Mouse (Mus musculus) right cerebral cortex, adult 2 months (tissue): ENCODE measurements around the gene Gm11555.
"Not testable (repeated sequence)": the region's sequence is repeated elsewhere in the genome, so short reads cannot be mapped to it uniquely, and the experiment has no call there.

Experiments used
- DNase-seq, 2 experiments: peaks; one replicate each; pipeline ENCODE4 v3.0.0; 2021 to 2022; ENCODE audit warnings: low spot score in 2 of 2

Gm11555 gene

DNA sequence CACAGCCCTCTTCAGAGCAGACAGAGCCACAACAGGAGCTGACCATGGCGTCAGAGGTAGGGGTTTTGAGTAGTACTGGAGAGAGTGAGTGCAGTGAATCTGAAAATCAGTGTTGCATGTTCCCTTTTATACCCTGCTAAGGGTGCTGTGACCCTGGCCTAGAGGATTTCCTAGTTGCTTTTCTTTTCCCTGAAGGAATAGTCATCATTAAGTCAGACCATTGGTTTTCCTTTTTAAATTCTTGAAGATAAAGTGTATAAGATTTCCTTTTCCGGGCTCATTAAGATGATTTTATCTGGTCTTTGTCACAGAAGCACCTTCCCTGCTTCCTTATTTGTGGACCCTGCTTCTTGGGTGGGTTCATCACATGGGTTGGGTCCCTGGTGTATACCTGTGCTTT is at the start of gene Gm11555:
TSS of gene Gm11555 (minus strand) at position 101 of the 400 bp plus-strand sequence.
- no peak for DNase-seq

DNA sequence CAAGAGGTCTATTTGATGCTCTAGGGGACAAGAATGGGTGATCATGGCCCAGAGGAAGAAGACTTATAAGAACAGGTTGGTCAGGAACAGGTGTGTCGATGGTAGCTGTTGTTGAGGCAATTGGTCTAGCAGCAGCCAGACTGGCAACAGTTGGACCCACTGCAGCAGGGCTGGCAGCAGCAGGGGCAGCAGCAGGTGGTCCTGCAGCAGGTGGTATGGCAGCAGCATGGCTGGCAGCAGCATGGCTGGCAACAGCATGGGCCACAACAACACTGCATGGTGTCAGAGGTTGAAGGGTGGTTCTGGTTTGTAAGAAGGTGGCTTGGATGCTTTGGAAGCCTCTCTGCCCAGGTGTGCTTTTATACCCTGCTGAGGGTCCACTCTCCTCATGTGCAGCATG is 40.4 kb upstream of the Gm11555 start, which contains the start of gene Gm14190:
TSS of gene Gm14190 (minus strand) at position 278 of the 400 bp plus-strand sequence.
- no peak for DNase-seq

DNA sequence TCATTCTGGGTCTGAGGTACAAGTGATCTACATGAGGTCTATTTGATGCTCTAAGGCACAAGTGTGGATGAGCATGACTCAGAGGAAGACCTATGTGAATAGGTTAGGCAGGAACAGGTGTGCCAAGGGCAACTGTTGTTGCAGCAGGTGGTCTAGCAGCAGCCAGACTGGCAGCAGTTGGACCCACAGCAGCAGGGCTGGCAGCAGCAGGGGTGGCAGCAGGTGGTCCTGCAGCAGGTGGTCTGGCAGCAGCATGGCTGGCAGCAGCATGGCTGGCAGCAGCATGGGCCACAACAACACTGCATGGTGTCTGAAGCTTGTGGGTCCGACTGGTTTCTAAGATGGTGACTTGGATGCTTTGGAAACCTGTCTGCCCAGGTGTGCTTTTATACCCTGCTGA is 35.2 kb upstream of the Gm11555 start:
- DNase-seq = not testable (repeated sequence)

DNA sequence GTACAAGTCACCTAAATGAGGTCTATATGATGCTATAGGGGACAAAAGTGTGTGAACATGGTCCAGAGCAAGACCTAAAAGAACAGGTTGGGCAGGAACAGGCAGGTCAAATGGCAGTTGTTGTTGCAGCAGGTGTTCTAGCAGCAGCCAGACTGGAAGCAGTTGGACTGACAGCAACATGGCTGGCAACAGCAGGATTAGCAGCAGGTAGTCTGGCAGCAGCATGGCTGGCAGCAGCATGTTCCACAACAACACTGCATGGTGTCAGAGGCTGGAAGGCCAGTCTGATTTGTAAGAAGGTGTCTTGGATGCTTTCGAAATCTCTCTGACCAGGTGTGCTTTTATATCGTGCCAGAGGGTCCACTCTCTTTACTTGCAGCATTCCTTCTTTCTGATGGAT is 33.4 kb upstream of the Gm11555 start:
- DNase-seq = no peak

DNA sequence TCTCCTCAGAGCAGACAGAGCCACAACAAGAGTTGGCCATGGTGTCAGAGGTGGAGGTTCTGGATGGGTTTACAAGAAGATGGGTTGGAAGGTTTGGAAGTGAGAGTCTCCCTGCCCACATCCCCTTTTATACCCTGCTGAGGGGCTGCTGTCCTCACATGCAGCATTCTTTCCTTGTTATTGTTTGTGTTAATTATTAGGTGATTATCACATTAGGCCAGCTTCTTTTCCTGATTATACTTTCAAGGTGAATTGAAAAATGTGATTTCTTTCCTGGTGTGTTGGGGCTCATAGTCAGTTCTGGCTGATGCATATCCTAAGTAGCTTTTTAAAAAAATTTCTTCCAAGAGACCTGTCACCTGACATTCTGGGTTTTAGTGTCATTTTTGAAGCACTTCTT is 15.8 kb upstream of the Gm11555 start, which contains the start of gene Krtap4-6:
TSS of gene Krtap4-6 (minus strand) at position 101 of the 400 bp plus-strand sequence.
- no peak for DNase-seq

DNA sequence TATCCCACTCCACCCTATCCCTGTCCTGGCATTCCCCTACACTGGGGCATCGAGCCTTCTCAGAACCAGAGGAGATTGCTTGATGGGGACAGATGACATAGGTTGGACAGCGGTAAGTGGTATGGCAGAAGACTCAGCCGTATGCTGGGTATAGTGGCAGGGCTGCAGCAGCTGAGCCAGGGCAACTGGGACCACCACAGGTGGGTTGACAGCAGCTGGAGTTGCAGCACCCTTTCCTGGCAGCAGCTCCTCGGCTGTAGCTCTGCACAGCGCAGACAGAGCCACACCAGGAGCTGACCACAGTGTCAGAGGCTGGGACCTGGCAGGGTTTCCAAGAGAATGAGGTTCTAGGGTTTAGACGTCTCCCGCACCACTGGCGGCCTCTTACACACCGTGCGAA is 12.8 kb upstream of the Gm11555 start:
- DNase-seq = no peak

DNA sequence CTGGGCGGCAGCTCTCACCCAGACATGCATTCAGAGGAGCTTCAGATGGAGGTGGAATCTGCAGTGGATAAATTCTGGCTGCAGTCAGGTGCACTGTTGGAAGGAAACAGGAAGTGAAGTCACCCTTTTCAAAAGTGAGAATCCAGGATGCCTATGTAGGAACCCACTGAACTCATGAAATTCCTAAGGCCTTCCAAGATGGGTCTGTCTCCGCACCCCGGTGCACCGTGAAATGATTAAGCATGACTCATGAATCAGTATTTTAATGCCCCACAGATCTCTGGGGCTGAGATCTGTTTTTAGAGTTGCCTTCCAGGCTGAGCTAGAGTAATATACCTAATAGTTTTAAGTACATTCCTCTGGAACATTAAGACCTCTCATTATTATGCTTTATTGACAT is 9.2 kb upstream of the Gm11555 start:
- DNase-seq = no peak

DNA sequence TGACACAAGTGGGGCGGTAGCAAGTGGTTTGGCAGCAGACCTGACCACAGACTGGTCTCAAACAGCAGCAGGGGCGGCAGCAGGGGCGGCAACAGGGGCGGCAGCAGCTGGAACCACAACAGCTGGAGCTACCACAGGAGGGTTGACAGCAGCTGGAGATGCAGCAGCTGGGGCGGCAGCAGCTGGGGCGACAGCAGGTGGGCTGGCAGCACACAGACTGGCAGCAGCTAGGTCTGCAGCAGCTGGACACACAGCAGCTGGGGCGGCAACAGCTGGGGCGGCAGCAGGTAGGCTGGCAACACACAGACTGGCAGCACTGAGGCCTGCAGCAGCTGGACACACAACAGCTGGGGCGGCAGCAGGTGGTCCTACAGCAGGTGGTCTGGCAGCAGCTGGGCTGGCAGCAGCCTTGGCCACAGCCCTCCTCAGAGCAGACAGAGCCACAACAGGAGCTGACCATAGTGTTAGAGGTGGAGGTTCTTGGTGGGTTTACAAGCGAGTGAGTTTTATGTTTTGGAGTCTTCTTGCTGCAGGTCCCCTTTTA is 8.5 kb upstream of the Gm11555 start, which contains the start of gene Gm11563:
TSS of gene Gm11563 (minus strand) at position 494 of the 544 bp plus-strand sequence.
- DNase-seq = not testable (repeated sequence)

DNA sequence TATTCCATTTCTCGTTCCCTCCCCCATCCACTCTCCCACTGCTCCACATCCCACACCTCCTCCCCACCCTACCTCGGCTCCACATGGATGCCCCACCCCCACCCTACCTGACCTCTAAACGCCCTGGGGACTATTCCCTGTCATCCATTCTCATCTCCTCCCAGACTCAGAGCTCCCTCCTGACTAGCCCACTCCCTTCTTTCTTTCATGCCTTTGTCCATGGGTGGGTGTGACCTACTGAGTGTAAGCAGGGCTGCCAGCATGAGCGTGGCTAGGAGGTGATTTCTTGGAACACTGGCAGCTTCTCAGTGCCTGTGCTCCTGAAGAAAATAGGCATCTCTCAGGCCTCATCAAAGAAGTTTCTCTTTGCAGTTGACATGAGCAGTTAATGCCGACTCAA is 7.0 kb upstream of the Gm11555 start:
- no peak for DNase-seq

DNA sequence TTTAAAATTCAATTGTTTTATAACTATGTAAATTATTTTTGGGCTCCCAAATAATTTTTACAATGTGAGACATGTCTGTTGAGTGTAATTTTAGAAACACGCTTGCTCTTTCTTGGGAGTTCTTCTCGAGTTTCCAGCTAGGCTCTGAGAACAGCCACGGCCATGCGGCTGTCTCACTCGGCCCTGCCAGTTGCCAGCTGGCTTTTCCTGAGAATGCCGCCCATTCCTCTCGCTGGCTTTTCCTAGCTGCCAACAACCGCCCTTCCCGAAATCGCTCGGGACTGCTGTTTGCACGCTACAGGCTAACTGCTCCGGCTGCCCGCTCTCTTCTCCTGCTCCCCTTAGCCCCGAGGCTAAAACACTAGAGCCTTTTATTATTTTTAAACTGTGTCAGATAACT is 3.6 kb downstream of the Gm11555 start:
- peak; percentile 13 to 19 for DNase-seq

DNA sequence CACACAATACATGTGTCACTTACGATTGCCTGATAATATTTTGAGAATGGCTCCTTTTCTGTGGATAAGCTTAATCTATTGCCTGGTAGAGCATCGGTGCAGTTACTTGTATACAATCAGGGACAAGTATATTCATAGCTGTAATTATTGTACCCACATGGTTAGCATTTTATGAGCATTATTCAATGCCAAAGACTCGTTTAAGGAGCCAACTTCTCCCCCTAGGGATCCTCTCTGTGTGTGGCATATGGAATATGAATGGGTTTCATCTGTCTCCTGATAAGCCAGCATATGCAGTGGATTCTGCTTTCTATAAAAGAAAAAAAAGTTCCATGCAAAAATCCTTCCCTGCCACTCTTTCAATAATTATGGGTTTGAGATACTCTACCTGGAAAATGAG is 5.7 kb downstream of the Gm11555 start:
- DNase-seq = no peak

DNA sequence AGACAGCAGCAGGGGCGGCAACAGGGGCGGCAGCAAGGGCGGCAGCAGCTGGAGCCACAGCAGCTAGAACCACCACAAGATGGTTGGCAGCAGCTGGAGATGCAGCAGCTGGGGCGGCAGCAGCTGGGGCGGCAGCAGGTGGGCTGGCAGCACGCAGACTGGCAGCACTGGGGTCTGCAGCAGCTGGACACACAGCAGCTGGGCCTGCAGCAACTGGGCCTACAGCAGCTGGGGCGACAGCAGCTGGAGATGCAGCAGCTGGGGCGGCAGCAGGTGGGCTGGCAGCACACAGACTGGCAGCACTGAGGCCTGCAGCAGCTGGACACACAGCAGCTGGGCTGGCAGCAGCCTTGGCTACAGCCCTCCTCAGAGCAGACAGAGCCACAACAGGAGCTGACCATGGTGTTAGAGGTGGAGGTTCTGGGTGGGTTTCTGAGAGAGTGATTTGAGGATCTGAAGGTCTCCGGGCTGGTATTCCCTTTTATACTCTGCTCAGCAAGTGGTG is 6.3 kb downstream of the Gm11555 start, which contains the start of gene Krtap4-7:
TSS of gene Krtap4-7 (minus strand) at position 455 of the 505 bp plus-strand sequence.
- not testable (repeated sequence) for DNase-seq

DNA sequence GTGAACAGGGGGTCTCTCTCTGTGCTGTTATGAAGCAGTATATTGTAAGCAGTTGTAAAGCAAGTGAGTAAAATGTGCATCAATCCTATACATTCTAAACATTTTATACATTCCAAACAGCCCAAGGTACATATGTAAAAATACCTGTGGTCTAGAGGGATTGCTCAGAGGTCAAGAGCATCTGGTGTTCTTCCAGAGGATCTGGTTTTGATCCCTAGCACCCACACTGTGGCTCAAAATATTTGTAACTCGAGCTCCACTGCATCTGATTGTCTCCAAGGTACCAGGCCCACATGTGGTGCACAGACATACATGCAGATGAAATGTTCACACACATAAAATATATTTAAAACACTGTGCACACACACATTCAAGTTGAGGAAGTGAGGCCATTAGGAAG is 9.1 kb downstream of the Gm11555 start:
- DNase-seq = no peak

DNA sequence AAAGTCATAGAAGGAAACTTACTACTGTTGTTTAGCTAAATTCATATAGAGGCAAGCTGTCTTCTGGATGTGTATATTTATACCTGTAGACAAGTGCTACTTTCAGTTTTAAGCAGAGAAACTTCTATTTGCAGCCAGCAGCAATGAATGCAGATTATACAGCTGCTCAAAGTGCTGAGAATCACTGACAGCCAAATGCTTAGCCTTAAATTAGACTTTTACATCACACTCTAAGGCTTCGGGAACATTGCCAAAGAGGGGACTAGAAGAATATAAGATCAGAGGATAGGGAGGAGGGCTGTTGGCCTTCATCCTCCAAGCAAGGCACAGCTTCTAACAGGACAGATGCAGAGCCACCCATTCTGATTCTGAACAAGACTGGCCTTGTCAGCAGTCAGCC is 12.9 kb downstream of the Gm11555 start:
- DNase-seq = no peak

DNA sequence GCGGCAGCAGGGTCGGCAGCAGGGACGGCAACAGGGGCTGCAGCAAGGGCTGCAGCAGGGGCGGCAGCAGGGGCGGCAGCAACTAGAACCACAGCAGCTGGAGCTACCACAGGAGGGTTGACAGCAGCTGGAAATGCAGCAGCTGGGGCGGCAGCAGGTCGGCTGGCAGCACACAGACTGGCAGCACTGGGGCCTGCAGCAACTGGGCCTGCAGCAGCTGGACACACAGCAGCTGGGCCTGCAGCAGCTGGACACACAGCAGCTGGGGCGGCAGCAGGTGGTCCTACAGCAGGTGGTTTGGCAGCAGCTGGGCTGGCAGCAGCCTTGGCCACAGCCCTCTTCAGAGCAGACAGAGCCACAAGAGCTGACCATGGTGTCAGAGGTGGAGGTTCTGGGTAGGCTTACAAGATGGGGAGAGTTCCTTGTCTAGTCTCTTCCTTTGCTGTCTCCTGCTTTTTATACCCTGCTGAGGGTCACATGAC is 15.3 kb downstream of the Gm11555 start, which contains the start of gene Krtap4-2:
TSS of gene Krtap4-2 (minus strand) at position 432 of the 482 bp plus-strand sequence.
- DNase-seq = no peak

DNA sequence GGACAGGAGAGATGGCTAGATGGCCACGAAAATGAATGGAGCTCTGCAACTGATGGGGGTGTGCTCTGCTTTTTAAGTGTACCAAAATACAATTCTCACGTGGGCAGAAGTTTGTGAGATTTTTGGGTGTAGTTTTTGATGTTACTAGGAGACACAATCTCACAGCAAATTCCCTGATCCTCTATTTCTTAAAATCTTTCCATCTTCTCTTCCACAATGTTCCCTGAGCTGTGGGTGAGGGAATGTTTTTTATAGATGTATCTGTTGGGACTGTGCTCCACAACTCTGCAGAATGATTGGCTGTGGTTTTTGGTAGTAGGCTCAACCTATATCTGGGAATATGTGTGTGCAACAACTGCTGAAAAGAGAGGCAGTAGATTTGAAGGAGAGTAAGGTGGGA is 16.7 kb downstream of the Gm11555 start:
- DNase-seq = peak in 1 of 2 experiments; percentile 15

DNA sequence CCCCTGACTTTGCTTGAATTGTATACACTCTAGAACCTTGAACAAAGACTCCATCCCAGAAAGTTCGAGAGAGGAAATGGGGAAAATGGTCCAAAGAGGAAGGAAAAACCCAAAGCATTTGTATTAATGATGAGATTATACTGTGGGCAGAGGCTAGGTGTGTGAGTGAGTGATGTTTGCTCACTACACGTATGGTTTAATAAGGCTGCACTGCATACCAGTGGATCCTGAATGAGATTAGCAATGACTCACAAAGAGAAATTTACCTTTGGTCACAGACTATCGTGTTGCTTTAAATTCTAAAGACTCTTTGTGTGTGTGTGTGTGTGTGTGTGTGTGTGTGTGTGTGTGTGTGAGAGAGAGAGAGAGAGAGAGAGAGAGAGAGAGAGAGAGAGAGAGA is 19.1 kb downstream of the Gm11555 start:
- no peak for DNase-seq

DNA sequence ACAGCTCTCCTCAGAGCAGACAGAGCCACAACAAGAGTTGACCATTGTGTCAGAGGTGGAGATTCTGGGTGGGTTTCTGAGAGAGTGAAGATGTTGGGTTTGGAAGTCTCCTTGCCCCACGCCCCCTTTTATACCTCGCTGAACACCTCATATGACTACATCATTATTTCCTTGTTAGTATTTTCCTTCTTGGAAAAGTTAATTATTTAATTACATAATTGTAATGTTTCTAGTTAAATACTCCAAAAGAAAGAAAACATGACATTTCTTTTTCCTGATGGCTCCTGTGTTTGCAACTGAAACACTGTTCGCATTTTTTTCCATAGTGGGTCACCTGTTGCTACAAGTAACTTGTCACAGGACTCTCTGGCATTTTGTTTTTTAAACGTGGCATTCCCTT is 21.9 kb downstream of the Gm11555 start, which contains the start of gene Krtap4-1:
TSS of gene Krtap4-1 (minus strand) at position 101 of the 400 bp plus-strand sequence.
- DNase-seq = no peak

DNA sequence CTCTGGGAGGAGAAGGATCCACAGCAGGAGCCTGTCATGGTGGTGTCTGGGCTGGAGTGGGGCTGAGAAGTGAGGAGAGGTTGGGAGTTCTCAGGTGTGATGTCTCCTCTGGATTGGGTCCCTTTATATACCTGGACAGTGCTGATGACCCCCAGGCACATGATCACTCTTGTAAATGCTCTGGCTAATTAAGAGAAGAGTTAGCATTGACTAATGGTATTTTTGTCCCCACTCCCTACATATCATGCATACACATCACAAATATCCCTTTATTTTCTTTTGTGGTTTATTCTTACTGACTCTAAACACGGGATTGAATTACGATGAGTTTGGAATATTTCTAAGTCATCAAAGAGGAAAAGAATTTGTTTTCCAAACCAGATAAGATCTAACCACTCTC is 29.7 kb downstream of the Gm11555 start, which contains the start of gene Gm11562:
TSS of gene Gm11562 (minus strand) at position 101 of the 400 bp plus-strand sequence.
- no peak for DNase-seq

DNA sequence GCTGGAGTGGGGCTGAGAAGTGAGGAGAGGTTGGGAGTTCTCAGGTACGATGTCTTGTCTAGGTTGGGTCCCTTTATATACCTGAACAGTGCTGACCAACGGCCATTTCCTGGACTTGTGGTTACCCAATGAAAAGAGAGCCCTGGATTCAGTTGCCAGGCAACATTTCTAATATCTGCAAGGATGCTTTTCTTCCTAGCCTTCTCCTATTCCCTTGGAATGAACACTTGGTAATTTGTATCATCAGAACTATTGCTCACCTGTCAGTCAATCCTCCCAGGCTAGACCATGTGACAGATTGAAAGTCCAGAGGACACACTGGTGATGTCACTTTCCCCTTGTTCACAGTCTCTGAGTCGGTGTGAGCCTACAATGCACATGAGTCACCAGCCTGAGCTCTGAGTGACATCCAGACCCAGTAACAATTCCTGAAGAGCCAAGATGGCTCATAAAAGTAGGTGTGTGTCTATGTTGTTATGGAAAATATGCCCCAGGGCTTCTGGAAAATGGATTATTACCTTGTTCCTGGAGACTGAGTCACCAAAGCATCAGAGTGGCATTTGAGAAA is 35.2 kb downstream of the Gm11555 start, which contains the start of gene Krtap2-4:
TSS of gene Krtap2-4 (minus strand) at position 51 of the 568 bp plus-strand sequence.
- no peak for DNase-seq

DNA sequence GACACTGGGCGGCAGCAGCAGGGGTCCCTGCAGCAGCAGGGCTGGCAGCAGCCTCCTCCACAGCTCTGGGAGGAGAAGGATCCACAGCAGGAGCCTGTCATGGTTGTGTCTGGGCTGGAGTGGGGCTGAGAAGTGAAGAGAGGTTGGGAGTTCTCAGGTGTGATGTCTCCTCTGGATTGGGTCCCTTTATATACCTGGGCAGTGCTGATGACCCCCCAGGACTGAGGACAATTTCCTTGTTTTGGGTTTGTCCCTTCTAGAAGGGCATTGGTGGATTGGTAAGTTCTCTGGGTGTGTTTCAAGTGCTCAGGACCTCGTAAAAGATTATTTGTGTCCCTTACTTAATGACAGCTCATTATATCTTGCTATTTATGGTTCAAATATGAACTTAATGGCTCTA is 39.9 kb downstream of the Gm11555 start, which contains the start of gene Gm11937:
TSS of gene Gm11937 (minus strand) at position 101 of the 400 bp plus-strand sequence.
- DNase-seq = not testable (repeated sequence)

DNA sequence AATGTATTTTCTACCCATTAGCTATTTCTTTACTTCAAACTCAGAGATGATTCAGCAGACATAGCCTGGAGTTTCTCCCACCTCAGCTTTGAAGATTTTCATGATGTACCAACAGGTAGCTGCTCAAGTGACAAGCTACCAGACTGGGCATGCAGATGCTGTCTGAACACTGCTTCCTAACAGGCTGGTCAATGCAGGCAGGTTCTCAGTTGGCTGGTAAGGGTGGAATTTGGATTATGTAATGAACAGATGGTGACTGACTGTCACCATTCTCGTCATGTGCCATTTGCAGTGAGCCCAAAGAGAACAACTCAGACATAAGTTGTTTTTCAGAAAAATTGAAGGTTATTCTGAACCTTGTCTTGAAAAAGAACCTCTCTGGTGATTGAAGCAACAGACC is 40.9 kb downstream of the Gm11555 start:
- peak; percentile 49 to 50 for DNase-seq

DNA sequence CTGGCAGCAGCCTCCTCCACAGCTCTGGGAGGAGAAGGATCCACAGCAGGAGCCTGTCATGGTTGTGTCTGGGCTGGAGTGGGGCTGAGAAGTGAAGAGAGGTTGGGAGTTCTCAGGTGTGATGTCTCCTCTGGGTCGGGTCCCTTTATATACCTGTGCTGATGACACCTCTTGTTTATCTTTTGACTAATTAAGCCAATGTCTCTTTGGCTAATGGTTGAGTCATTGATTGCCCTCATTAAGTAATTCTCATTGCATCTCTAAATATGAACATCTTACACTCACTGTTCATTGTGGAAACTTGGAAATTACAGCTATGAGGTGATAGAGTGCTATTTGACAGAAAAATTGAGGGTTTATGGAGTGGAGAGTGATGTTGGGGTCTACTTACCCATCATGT is 46.8 kb downstream of the Gm11555 start, which contains the start of gene Gm11938:
TSS of gene Gm11938 (minus strand) at position 101 of the 400 bp plus-strand sequence.
- DNase-seq = not testable (repeated sequence)
